Mouse (Mus musculus) heart, postnatal 0 days (tissue): ENCODE measurements at regions not wholly inside any gene's neighbourhood (a gene's known extent, or its start where the extent isn't known, plus 50 kb on each side); places are given as distances from the start of the nearest gene placed in this dataset.
"Not testable (repeated sequence)": the region's sequence is repeated elsewhere in the genome, so short reads cannot be mapped to it uniquely, and the experiment has no call there.

ENCODE experiments used
- CTCF ChIP-seq: IDR thresholded peaks from 2 replicates; pipeline ENCODE4 v1.5.1; 2016; ENCODE audit warnings: antibody characterized with exemption, control low read depth, low read depth
- EP300 ChIP-seq: IDR thresholded peaks from 2 replicates; pipeline ENCODE4 v1.6.1; 2016; ENCODE audit warnings: antibody characterized with exemption, low read depth

DNA sequence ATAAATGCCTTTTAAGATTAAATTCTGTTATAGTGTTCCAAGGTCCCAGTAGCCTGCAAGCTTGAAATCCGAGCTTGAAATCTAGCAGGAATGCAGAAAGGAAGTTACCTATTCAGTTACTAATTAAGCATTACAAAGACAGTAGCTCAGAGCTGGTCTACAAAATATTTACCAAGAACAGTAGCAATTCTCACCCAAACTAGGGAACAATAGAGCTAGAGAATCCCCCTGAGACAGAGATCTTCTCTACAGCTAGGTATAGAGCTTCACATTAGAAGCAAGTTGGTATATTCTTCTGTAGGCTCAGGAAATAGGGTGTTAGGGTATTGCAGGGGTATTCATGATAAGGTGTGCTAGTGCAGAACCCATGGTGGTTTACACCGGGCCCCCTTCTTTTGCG, 114.3 kb downstream of the Ibtk start:
- TF ChIP-seq CTCF, EP300: not testable (repeated sequence)
